Mouse (Mus musculus) layer of hippocampus, adult 2 months (tissue): ENCODE data around the gene Cemip. TPM values are rescaled to one million over a fixed set of nuclear protein-coding genes. Genes with fewer than 3 reads are reported as not detected.

ENCODE experiments used
- DNase-seq, 2 experiments: peaks; one replicate each; pipeline ENCODE4 v3.0.0; 2022; ENCODE audit warnings: low spot score in 2 of 2
- H3K27ac ChIP-seq: fragments of 200-600 bp; 2 replicates; pipeline ENCODE4 v1.8.1; 2022
- H3K4me3 ChIP-seq: fragments of 200-600 bp; 2 replicates; pipeline ENCODE4 v1.8.1; 2022; ENCODE audit warnings: mild to moderate bottlenecking
- CTCF ChIP-seq: fragments of 200-600 bp; conservative IDR thresholded peaks from 2 replicates; pipeline ENCODE4 v1.8.1; 2022; ENCODE audit warnings: antibody characterized with exemption, mild to moderate bottlenecking, moderate library complexity
- total RNA-seq, 2 experiments: library from RNA; stranded (reverse); gene quantifications; 2 replicates each; pipeline ENCODE4 v1.2.3; 2021

Gene Cemip
- total RNA-seq, 2 experiments from 2014 or later = 21.1 to 26.1 TPM

DNA sequence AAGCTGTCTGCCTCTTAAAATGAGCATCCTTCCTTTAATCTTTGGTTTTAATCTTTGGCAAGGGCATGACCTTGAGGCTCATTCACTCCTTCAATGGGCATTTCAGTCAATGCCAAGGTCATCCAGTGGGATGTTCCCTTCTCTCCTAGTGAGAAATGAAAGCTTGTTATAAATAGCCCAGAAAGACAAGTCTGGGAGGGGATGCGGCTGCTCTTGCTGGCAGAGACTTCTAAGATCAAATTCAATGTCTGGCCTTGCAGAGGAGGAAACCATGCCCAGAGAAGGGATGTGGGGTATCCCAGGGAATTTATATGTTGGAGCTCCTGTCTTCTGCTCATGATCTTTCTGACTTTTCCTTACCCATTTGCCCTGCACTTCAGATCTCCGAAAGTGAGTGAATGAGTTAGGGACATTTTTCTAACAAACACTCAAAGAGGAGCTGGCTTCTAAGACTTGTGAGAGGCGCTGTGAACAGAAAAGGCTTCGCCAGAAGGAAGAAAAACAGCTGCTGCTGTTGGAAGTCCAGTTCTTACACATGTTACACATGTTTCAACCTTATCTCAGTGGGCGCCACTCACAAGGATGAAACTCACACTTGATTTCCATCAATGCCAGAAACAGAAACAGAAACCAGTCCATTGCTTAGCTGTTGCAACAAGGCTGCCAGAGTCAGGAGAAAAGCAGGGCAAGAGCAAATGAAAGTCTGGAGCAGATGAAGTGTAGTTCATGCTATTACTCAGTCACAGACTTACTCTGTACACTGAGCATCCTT is 120.1 kb downstream of the Cemip start:
- no peak for DNase-seq
- no peak for TF ChIP-seq CTCF
- no peak overlapping the region for H3K27ac ChIP-seq
- no peak overlapping the region for H3K4me3 ChIP-seq

GRCm38 (mm10) chr7:83965181-83965580 is 121.1 kb downstream of the Cemip start:
- TF ChIP-seq CTCF = no peak
- H3K4me3 ChIP-seq = no peak overlapping the region
- no peak overlapping the region for H3K27ac ChIP-seq
- no peak for DNase-seq

GRCm38 (mm10) chr7:83952511-83952910 is 133.8 kb downstream of the Cemip start:
- no peak overlapping the region for H3K4me3 ChIP-seq
- TF ChIP-seq CTCF = no peak
- H3K27ac ChIP-seq = no peak overlapping the region
- DNase-seq = no peak

DNA sequence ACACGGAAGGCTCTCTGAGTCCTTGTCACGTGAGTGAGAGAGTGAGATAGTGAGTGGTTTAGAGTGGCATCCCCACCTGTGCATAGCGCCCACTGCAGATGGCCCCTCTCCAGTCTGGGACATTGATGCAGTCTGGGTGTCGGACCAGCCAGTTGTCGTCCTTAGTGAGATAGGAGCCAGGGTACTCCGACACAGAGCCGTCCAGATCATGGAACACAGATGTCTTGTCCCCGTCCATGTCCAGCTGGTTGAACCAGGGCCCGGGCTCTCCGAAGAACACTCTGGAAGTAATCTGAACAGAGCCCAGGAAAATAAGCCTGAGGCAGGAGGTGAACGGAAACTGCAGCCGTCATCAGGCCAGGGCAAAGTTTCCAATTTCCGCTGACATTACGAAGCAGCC is 135.0 kb downstream of the Cemip start:
- TF ChIP-seq CTCF = no peak
- H3K4me3 ChIP-seq = no peak overlapping the region
- no peak overlapping the region for H3K27ac ChIP-seq
- DNase-seq = no peak

DNA sequence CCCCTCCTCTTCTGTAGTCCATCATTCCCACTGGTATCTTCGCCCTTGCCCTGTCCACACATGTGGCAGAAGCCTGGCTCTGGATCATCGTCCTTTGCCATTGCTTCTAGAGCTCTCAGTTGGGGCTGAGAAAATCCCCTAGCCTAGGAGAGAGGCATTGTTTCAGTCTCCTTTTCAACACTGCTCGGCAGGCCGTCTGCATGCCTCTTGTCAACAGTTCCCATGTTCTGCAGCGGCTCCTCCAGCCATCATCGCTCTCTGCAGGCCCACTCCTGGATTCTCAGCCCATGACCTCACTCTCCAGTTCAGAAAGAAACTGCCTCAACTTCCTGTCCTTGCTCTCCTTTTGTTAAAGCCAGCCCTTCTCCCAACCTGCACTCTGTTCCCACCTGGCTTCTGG is 136.6 kb downstream of the Cemip start:
- no peak for DNase-seq
- no peak overlapping the region for H3K27ac ChIP-seq
- H3K4me3 ChIP-seq = no peak overlapping the region
- no peak for TF ChIP-seq CTCF

- H3K27ac ChIP-seq = no peak overlapping the region
- DNase-seq = no peak
- no peak for TF ChIP-seq CTCF
- no peak overlapping the region for H3K4me3 ChIP-seq
Observed at GRCm38 (mm10) chr7:83948743-83949142, 137.6 kb downstream of the Cemip start.

DNA sequence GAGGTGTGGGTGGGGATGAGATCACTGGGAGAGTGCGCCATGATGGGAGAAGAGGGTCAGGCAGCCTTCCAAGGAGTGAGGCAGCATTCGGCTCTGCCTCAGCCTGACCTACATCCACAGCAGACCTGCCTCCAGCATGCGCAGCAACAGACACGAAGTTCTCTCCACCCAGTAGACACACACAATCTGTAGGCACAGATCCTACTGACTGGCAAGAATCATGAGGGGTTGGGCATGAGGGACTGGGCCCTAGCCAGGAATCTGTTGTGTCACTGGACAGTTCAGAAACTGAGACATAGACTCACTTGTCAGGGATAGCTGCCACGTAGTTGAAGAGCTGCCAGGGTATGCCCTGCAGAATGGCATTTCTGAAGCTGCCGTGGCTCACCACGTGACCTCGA is 144.6 kb downstream of the Cemip start:
- peak; percentile 34 to 37 for DNase-seq
- H3K4me3 ChIP-seq = no peak overlapping the region
- no peak overlapping the region for H3K27ac ChIP-seq
- no peak for TF ChIP-seq CTCF

DNA sequence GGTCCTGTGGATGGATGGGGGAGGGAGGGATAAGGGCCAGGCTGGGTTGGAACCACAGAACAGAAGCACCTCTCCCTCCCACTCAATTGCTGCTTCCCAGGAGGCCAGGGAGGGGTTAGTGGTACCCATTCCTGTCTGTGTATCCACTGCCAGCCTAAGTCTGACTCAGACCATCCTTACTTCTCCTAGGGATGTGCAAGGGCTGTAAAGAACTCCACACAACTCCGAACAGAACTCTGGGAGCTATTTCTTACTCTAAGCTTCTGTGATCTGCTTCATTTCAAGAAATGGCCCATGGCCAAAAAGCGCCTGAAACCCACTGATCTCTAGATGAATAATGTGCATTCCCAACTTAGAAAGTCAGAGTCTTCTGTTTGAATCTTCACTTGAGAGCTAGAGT is 146.2 kb downstream of the Cemip start:
- DNase-seq = no peak
- no peak overlapping the region for H3K4me3 ChIP-seq
- no peak for TF ChIP-seq CTCF
- H3K27ac ChIP-seq = no peak overlapping the region

GRCm38 (mm10) chr7:83939017-83939721 is 147.1 kb downstream of the Cemip start:
- no peak overlapping the region for H3K27ac ChIP-seq
- TF ChIP-seq CTCF = no peak
- no peak overlapping the region for H3K4me3 ChIP-seq
- DNase-seq = no peak

DNA sequence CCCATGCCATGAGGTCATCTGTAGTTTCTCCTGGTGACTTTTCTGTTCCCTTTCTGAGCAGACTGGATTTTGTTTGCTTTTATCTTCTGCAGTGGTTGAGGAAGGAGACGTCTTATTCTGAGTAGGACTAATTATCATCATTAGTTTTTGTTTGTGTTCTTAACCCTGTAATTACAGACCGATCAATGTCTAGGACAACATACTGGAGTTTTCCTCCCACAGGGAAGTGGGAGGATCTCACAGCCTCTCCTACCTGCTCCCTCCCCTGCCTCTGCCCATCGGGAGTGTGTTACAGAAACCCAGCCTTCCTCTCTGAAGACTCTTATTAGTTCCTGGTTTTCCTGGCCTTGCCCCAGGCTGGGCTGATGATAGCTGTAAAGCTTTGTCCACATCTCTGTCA is 164.7 kb downstream of the Cemip start:
- H3K4me3 ChIP-seq = no peak overlapping the region
- no peak overlapping the region for H3K27ac ChIP-seq
- no peak for TF ChIP-seq CTCF
- DNase-seq = no peak

- no peak overlapping the region for H3K4me3 ChIP-seq
- no peak for TF ChIP-seq CTCF
- DNase-seq = no peak
- H3K27ac ChIP-seq = no peak overlapping the region
Observed at GRCm38 (mm10) chr7:83920241-83920640, 166.1 kb downstream of the Cemip start.

DNA sequence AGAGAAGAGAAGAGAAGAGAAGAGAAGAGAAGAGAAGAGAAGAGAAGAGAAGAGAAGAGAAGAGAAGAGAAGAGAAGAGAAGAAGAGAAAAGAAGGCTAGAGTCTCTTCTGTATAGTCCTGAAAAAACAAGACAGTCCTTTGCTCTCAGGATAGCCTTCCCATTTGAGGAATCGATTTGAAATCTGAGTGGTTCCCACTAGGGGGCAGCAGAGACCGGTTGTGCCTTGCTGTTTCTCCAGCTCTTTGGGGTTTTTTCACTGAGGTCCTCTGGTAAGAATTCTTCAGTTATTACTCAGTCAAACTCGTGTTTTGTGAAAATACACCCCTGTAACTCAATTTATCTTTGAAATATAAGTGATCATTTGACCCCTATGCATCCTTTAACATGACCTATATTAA is 171.7 kb downstream of the Cemip start:
- peak; percentile 89 for TF ChIP-seq CTCF
- H3K27ac ChIP-seq = no peak overlapping the region
- no peak overlapping the region for H3K4me3 ChIP-seq
- peak; percentile 83 to 93 for DNase-seq

DNA sequence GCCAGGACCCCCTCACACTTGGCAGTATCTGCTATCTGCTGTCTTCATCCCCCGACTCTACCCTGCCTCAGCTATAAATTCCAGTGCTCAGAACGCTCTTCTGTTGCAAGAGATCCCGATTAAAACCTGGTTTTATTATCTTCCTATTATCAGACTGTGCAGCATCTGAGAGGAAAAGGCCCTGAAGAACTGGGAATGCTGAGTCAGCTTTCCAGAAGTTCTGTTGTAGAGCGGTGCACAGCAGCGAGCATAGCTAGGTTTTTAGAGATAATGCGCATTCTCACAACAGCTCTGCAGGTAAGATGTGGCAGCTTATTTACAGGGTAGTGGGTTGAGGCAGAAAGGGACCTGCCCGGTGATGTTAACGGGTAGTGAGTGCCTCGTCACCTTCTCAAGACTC is 172.3 kb downstream of the Cemip start:
- no peak for DNase-seq
- Histone ChIP-seq H3K27ac (no peak overlapping the region), H3K4me3 (no peak overlapping the region)
- TF ChIP-seq CTCF = no peak

DNA sequence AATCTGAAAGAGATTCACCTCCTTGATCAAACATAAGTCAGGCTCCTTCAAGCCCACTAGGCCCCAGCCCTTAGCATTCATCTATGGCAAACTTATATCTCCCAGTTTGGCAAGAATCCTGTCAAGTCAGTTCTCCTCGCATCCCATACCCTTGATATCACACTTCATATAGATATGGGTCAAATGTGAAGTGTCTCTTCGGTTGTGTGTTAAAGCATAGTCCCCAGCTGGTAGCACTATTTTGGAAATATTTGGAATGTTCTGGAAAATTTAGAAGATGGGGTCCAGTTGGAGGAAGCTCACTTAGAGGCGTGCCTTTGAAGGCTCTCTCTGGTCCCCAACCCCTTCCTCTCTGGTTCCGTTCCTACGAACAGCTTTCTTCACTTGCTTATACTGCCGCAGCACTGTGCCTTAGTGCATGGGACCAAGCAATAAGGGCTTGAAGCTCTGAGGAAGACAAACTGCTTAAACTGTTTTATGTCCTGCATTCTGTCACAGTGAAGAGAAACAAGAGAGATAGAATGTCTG is 172.8 kb downstream of the Cemip start:
- no peak for TF ChIP-seq CTCF
- Histone ChIP-seq H3K4me3 (no peak overlapping the region), H3K27ac (no peak overlapping the region)
- no peak for DNase-seq
